In the genomic region with DNA sequence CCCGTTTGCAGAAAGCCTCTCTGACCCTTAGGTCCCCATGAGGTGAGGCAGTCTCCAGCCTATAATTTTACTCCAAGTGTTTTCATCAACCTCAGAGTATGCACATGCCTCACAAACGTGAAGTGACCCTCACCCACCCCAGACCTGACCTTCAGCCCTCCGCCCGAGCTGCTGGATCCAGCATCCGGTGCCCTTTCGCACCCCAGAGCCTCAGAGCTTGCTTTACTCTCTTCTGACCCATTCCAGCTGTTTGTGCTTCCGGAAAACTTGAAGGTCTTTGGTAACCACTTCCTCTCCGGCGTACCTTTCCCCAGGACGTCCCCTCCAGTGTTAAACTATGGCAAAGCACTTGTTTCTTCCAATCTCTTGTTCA, we compare ENCODE assay signal across 8 mouse cellular contexts. TPM values are rescaled to one million over a fixed set of nuclear protein-coding genes. Genes with fewer than 3 reads are reported as not detected.
A peak's percentile ranks its signal among the peaks of the same experiment; 100 is the strongest.
DNase-seq lines count a peak whose midpoint lies in the region; ATAC-seq and TF ChIP-seq lines count a peak whose summit lies in the region.

No protein-coding gene starts in this region.

- no peaks in the 10 kb centered on the region for H3K27me3 ChIP-seq in heart, embryonic 13.5 days (replicated peaks)
- H3K27me3 ChIP-seq in hindbrain, embryonic 13.5 days: no peaks in the 10 kb centered on the region
- no peaks in the 10 kb centered on the region for H3K27me3 ChIP-seq in liver, embryonic 11.5 days (replicated peaks; ENCODE audit: control insufficient read depth, insufficient read depth, low read length)

- WGBS in heart, embryonic 13.5 days: 21% methylated on average over 10 of the region's 10 CpGs
- WGBS in hindbrain, embryonic 13.5 days: 30% methylated on average over 10 of the region's 10 CpGs
- 14% methylated on average over 10 of the region's 10 CpGs for WGBS in liver, embryonic 11.5 days
- 40% methylated on average over 10 of the region's 10 CpGs for WGBS in olfactory bulb, adult 2 months

- DNase-seq in heart, adult 9 months (ENCODE audit: low spot score in 2 of 2): no peak
- DNase-seq in R1 (ENCODE audit: low read depth, low spot score): peak; percentile 91
- no peak for DNase-seq in liver, embryonic 11.5 days (ENCODE audit: low spot score)
- no peak for DNase-seq in layer of hippocampus, adult 9-11 months
- DNase-seq in cerebellum, adult 9-11 months: no peak

- no peak for TF ChIP-seq CTCF in olfactory bulb, adult 2 months (IDR thresholded peaks at IDR 0.05; ENCODE audit: insufficient read depth, low read depth, low read length)

- peaks cover 48% of the 10 kb centered on the region for H3K4me1 ChIP-seq in heart, embryonic 13.5 days
- H3K4me1 ChIP-seq in hindbrain, embryonic 13.5 days (replicated peaks): peaks cover 15% of the 10 kb centered on the region
- peaks cover 22% of the 10 kb centered on the region for H3K4me1 ChIP-seq in liver, embryonic 11.5 days (replicated peaks; ENCODE audit: control insufficient read depth, insufficient read depth, low read length)
- peaks cover 14% of the 10 kb centered on the region for H3K4me1 ChIP-seq in olfactory bulb, adult 2 months (ENCODE audit: control insufficient read depth, insufficient read depth, low read length)

- peak overlapping the region; percentile 98 for H3K4me2 ChIP-seq in heart, embryonic 13.5 days
- H3K4me2 ChIP-seq in hindbrain, embryonic 13.5 days: peak overlapping the region; percentile 88
- peak overlapping the region; percentile 94 for H3K4me2 ChIP-seq in liver, embryonic 11.5 days

- no peak for ATAC-seq in heart, embryonic 13.5 days (ENCODE audit: extremely low read depth, insufficient number of reproducible peaks, low FRiP score, low TSS enrichment)
- no peak; the same call in 1 of the 2 replicates for ATAC-seq in hindbrain, embryonic 13.5 days (ENCODE audit: low FRiP score)
- ATAC-seq in liver, embryonic 11.5 days (replicated peaks; ENCODE audit: low FRiP score): no peak; the same call in 1 of the 2 replicates

- H3K9ac ChIP-seq in heart, embryonic 13.5 days: peak overlapping the region; percentile 82
- peak overlapping the region; percentile 81; the same call in 1 of the 2 replicates for H3K9ac ChIP-seq in hindbrain, embryonic 13.5 days
- H3K9ac ChIP-seq in liver, embryonic 11.5 days (ENCODE audit: low read depth, low read length): peak overlapping the region; percentile 79

- peaks cover 15% of the 10 kb centered on the region for H3K36me3 ChIP-seq in heart, embryonic 13.5 days
- no peaks in the 10 kb centered on the region for H3K36me3 ChIP-seq in hindbrain, embryonic 13.5 days
- no peaks in the 10 kb centered on the region; the same call in 1 of the 2 replicates for H3K36me3 ChIP-seq in liver, embryonic 11.5 days (ENCODE audit: control insufficient read depth, insufficient read depth, low read length)

- no peak for TF ChIP-seq POLR2A in olfactory bulb, adult 2 months (IDR thresholded peaks at IDR 0.05; ENCODE audit: insufficient read depth, low read depth, low read length)

- peak overlapping the region; percentile 65; the same call in 1 of the 2 replicates for H3K27ac ChIP-seq in heart, embryonic 13.5 days (replicated peaks)
- H3K27ac ChIP-seq in hindbrain, embryonic 13.5 days: no peak overlapping the region
- H3K27ac ChIP-seq in liver, embryonic 11.5 days (ENCODE audit: low read depth, low read length): peak overlapping the region; percentile 78
- H3K27ac ChIP-seq in olfactory bulb, adult 2 months (ENCODE audit: insufficient read depth, low read depth, low read length): no peak overlapping the region

- no peaks in the 10 kb centered on the region for H3K9me3 ChIP-seq in heart, embryonic 13.5 days
- no peaks in the 10 kb centered on the region for H3K9me3 ChIP-seq in hindbrain, embryonic 13.5 days
- no peaks in the 10 kb centered on the region for H3K9me3 ChIP-seq in liver, embryonic 11.5 days (ENCODE audit: control insufficient read depth, low read length)

- H3K4me3 ChIP-seq in heart, embryonic 13.5 days: peak overlapping the region; percentile 90
- peak overlapping the region; percentile 72 for H3K4me3 ChIP-seq in hindbrain, embryonic 13.5 days
- H3K4me3 ChIP-seq in liver, embryonic 11.5 days (ENCODE audit: low read depth, low read length): peak overlapping the region; percentile 88
- H3K4me3 ChIP-seq in olfactory bulb, adult 2 months (ENCODE audit: insufficient read depth, low read depth, low read length): peak overlapping the region; percentile 85

RNA-seq across cellular contexts. Expression of gene Ccne1, which starts 0.9 kb away (rescaled TPM):
- 40.9 and 44.5 TPM in 2 replicates for polyA plus RNA-seq in heart, embryonic 13.5 days (2015; fragmentation: Nextera tagmentation; extraction: Ambion mirVana)
- polyA plus RNA-seq in hindbrain, embryonic 13.5 days (2015; fragmentation: Nextera tagmentation; extraction: Ambion mirVana): 15.9 and 16.1 TPM in 2 replicates
- polyA plus RNA-seq in liver, embryonic 11.5 days (2014; fragmentation: Nextera tagmentation; extraction: Ambion mirVana): 191 and 205 TPM in 2 replicates
- polyA plus RNA-seq in olfactory bulb, adult 2 months (2012; ENCODE audit: insufficient read depth, insufficient read length, low replicate concordance, missing spikeins): not detected in 2 replicates

Comparison
In these comparisons a context has a peak if more than half of its experiments do, and no peak if none do; other contexts are left out.
1. H3K27ac ChIP-seq: peak in heart, embryonic 13.5 days (single experiment) and liver, embryonic 11.5 days (single experiment); none in hindbrain, embryonic 13.5 days (single experiment) and olfactory bulb, adult 2 months (single experiment).
2. RNA of gene Ccne1, which starts 0.9 kb away (polyA plus RNA-seq): 191 to 205 TPM in liver, embryonic 11.5 days, 40.9 to 44.5 TPM in heart, embryonic 13.5 days and 15.9 to 16.1 TPM in hindbrain, embryonic 13.5 days; not detected in olfactory bulb, adult 2 months; every median in the first group is over 10 times any median in the second.
3. Peak in every context shown above with its lines, with median percentiles within 50 percentile points of each other: H3K4me2 ChIP-seq, H3K4me3 ChIP-seq and H3K9ac ChIP-seq.